Mouse (Mus musculus): ENCODE measurements around the gene Vps37d.
A peak's percentile ranks its signal among the peaks of the same experiment; 100 is the strongest.

Vps37d gene

DNA sequence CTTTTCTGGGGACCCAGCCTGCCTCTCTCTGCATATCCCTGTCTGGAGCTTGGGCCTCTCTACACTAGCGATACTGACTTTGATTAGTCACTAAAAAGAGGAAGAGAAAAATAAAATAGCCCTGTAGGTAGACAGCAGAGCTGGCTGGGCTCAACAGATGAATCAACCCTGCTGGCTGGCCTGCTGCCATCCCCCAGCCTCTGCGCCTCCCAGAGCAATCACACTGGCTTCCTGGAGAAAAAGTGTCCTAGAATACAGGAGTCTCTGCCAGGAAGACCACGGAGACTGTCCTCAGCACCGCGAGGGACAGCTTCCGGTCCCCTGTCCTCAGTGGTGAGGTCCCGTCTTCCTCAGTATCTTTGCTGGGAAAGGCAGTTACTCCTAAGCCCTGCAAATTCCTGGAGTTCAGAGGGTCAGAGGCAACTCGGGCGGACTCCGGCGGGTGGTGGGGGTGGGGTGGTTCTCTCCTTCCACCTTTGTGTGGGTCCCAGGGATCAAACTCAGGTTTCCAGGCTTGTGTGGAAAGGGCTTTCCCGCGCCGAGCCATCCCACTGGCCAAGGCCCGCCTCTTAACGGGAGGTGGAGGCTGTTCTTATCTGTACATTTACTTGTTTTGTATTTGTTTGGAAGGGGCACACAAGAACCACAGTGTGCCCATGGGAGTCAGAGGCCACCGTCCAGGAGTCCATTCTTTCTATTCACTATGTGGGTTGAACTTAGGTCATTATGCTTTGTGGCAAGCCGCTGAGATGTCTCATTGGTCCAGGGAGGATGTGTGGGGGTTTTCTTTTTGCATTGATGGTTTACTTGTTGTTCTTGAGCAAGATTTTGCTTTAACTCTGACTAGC lies 48.8 kb downstream of the Vps37d start:
- DNase-seq (ENCODE audit: low spot score in 2 of 2) = no peak

DNA sequence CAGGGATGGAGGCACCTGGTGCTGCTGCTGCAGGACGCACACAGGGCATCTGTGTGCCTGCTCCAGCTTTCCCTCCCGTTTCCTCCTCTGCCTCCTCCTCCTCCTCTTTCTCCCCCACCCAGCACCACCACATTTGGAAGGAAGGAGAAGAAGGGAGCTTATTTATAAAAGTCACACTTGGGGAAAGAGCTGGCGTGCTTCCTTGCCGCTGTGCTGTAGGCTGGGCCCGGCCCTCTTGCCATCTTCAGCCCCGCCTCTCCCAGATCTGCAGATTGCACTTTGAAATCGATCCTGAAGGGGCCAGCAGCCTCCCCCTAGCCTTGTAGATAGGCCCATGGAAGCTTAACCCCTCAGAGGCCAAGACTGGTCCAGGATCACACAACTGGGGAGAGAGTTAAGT lies 52.2 kb downstream of the Vps37d start:
- no peak for DNase-seq (ENCODE audit: low spot score in 2 of 2)

DNA sequence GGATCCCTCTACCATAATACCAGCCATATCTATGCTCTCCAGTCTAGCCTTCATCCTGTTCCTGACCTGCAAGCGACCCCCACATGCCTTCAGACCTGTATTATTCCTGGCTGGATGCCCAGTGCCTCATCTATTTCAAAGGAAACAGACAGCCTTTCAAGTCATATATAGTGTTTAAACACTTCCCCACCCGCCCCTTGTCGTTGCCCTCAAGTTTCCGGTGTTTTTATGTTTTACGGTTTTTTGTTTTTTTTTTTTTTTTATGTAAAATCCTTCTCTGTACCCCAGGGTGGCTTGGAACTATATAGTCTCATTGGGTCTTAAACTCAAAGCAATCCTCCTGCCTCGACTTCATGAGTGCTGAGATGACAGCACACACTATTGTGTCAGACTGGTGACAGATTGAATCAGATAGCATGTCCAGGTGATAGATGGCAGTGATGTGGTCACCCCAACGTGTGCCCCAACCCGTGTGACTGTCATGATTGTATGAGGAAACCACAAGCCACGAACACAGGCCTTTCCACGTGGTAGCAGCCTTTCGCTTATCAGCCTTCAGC lies 53.3 kb downstream of the Vps37d start:
- peak in 1 of 2 experiments; percentile 46 for DNase-seq (ENCODE audit: low spot score in 2 of 2)

DNA sequence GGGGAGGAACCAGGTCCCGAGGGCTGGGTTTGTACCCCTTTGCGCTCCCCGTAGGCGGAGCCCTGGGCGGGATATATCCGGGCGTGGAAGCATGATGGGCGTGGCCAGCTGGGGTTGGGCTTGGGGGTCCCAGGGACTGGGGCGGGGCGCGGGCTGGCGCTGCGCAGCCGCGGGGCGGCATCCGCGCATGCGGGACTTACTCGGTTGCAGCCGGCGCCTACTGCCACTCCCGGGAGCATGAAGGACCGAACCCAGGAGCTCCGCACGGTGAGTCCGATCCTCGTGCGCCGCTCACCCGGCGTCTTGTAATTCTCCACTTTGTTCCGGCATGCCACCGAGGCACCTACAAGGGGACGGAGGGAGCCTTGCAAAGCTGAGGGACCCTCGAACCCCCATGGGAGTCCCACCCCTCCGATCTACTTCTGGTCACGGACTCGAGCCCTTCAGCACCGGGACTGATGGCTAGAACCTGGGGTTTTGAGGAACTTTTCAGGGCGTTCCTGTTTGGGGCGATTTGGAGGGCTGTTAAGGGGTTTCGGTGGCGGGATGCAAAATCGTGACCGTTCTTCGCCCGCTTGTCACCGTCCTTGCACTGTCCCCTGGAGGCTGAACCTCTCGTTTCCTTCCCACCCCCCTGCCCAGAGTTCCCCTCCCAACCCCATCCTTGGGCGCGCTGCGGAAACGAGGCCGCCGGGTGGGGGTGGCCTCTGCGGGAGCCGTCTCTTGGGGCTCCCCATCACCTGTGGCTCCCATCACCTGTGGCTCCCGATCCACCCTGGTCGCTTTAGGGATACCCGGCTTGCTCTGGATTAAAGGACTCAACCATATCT lies 54.5 kb downstream of the Vps37d start, which contains the start of gene Stx1a:
Gene Stx1a, plus strand, starts transcription at position 139 of the 830 bp plus-strand sequence.
- peak; percentile 75 to 77 for DNase-seq (ENCODE audit: low spot score in 2 of 2)

All from spleen, postnatal 36 days (tissue).